Mouse (Mus musculus): Measurements from ENCODE around the gene Stau1.

DNA sequence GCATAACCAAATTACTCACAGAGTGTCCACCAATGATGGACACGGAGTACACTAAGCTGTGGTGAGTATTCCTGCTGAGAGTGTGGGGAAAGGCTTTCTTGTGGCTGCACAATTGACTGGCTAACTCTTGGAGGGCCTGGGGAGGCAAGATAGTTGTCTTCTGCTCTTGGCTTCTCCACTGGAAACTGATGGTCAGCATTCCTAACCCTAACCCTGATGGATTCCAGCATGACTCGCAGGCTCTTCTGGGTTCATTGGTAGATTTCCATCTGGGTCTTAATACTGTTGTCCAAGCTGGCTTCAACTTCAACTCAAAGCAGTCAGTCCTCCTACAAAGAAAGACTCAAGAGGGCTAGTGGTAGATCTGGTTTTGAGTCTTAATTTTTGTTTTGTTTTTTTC lies 53.0 kb downstream of the Stau1 start:
- TF ChIP-seq CTCF (IDR thresholded peaks at IDR 0.05; ENCODE audit: low read depth, low read length) = no peak
- TF ChIP-seq TAL1 (conservative IDR thresholded peaks at IDR 0.05; ENCODE audit: low read depth, low read length) = no peak
